In genomic region chr7:34722551-34723230, GRCm38 (mm10) we compare ENCODE assay signal across 17 mouse cellular contexts.
DNase-seq lines count a peak whose midpoint lies in the region; ATAC-seq and TF ChIP-seq lines count a peak whose summit lies in the region.
"Had no signal": no experiment of that assay in that cellular context is flagged by ENCODE, and none has a peak within 500 bp of the region (broad histone marks: within the 10 kb centered on the region; RNA-seq: fewer than 3 reads in every experiment).

No protein-coding gene starts in this region.

- H3K27me3 ChIP-seq in forebrain, embryonic 13.5 days, result no peaks in the 10 kb centered on the region
- H3K27me3 ChIP-seq in forebrain, embryonic 14.5 days (replicated peaks; ENCODE audit: control insufficient read depth, insufficient read depth, low read length), result no peaks in the 10 kb centered on the region
- H3K27me3 ChIP-seq in E14TG2a.4 (ENCODE audit: insufficient read depth, low read length), result no peaks in the 10 kb centered on the region
- no peaks in the 10 kb centered on the region for H3K27me3 ChIP-seq in hindbrain, embryonic 14.5 days (ENCODE audit: control insufficient read depth, insufficient read depth, low read length)
- H3K27me3 ChIP-seq: forebrain, embryonic 15.5 days had no signal

- no peak for DNase-seq in forebrain, embryonic 14.5 days (ENCODE audit: low spot score)
- DNase-seq in layer of hippocampus, postnatal 36 days, result peak; percentile 30 to 33
- no peak for DNase-seq in layer of hippocampus, adult 8-10 months (ENCODE audit: low spot score in 2 of 2)
- DNase-seq in hindbrain, embryonic 14.5 days (ENCODE audit: low spot score), result no peak
- DNase-seq in thymus, postnatal 4 days, result no peak
- DNase-seq in adrenal gland, adult (ENCODE audit: inconsistent age in 2 of 2, low spot score in 1 of 2), result no peak
- DNase-seq: cerebellum, adult 9-11 months; gastrocnemius, postnatal 14 days; spleen, adult 18-20 months had no signal

- ATAC-seq in forebrain, embryonic 13.5 days, result no peak
- no peak for ATAC-seq in forebrain, embryonic 14.5 days
- ATAC-seq in hindbrain, embryonic 14.5 days (ENCODE audit: low FRiP score), result no peak
- ATAC-seq: forebrain, embryonic 15.5 days; intestine, postnatal 0 days had no signal

- peaks cover 29% of the 10 kb centered on the region for H3K4me1 ChIP-seq in forebrain, embryonic 13.5 days
- H3K4me1 ChIP-seq in forebrain, embryonic 14.5 days (ENCODE audit: control insufficient read depth, insufficient read depth, low read length), result peaks cover 8% of the 10 kb centered on the region; the same call in 1 of the 2 replicates
- H3K4me1 ChIP-seq in E14TG2a.4 (replicated peaks; ENCODE audit: low read depth, low read length), result peaks cover 40% of the 10 kb centered on the region
- peaks cover 21% of the 10 kb centered on the region for H3K4me1 ChIP-seq in hindbrain, embryonic 14.5 days (replicated peaks; ENCODE audit: control insufficient read depth, insufficient read depth, low read length)

- no peak overlapping the region for H3K4me3 ChIP-seq in forebrain, embryonic 13.5 days
- no peak overlapping the region for H3K4me3 ChIP-seq in forebrain, embryonic 14.5 days (ENCODE audit: low read depth, low read length)
- peak overlapping the region; percentile 52 for H3K4me3 ChIP-seq in E14TG2a.4 (replicated peaks; ENCODE audit: low read length)
- H3K4me3 ChIP-seq in hindbrain, embryonic 14.5 days (replicated peaks; ENCODE audit: low read length), result no peak overlapping the region
- H3K4me3 ChIP-seq: embryonic facial prominence, embryonic 12.5 days; forebrain, embryonic 15.5 days had no signal

- no peak for TF ChIP-seq CTCF in E14TG2a.4 (conservative IDR thresholded peaks at IDR 0.05; ENCODE audit: low read length)

- peak overlapping the region; percentile 27; the same call in 1 of the 2 replicates for H3K9ac ChIP-seq in forebrain, embryonic 13.5 days
- no peak overlapping the region for H3K9ac ChIP-seq in forebrain, embryonic 14.5 days (ENCODE audit: low read length)
- no peak overlapping the region for H3K9ac ChIP-seq in hindbrain, embryonic 14.5 days
- H3K9ac ChIP-seq: embryonic facial prominence, embryonic 12.5 days; forebrain, embryonic 15.5 days; liver, embryonic 14.5 days had no signal

- WGBS in forebrain, embryonic 13.5 days, result 55% methylated on average over 11 of the region's 11 CpGs
- 61% methylated on average over 11 of the region's 11 CpGs for WGBS in forebrain, embryonic 14.5 days
- WGBS in hindbrain, embryonic 14.5 days, result 48% methylated on average over 11 of the region's 11 CpGs

- H3K36me3 ChIP-seq in forebrain, embryonic 13.5 days (ENCODE audit: poor library complexity, severe bottlenecking), result no peaks in the 10 kb centered on the region
- H3K36me3 ChIP-seq in forebrain, embryonic 14.5 days (ENCODE audit: control insufficient read depth, insufficient read depth, low read length), result no peaks in the 10 kb centered on the region
- H3K36me3 ChIP-seq in E14TG2a.4 (ENCODE audit: insufficient read depth, low read length), result no peaks in the 10 kb centered on the region
- H3K36me3 ChIP-seq in hindbrain, embryonic 14.5 days (replicated peaks; ENCODE audit: control insufficient read depth, insufficient read depth), result no peaks in the 10 kb centered on the region
- H3K36me3 ChIP-seq: embryonic facial prominence, embryonic 12.5 days; forebrain, embryonic 15.5 days had no signal

- H3K4me2 ChIP-seq in forebrain, embryonic 13.5 days, result no peak overlapping the region
- H3K4me2 ChIP-seq in forebrain, embryonic 14.5 days (ENCODE audit: low read length), result no peak overlapping the region
- no peak overlapping the region for H3K4me2 ChIP-seq in hindbrain, embryonic 14.5 days (replicated peaks)
- H3K4me2 ChIP-seq: embryonic facial prominence, embryonic 12.5 days; forebrain, embryonic 15.5 days had no signal

- peak overlapping the region; percentile 31 for H3K27ac ChIP-seq in forebrain, embryonic 13.5 days
- H3K27ac ChIP-seq in forebrain, embryonic 14.5 days (ENCODE audit: low read depth, low read length), result no peak overlapping the region
- peak overlapping the region; percentile 16; the same call in 1 of the 2 replicates for H3K27ac ChIP-seq in hindbrain, embryonic 14.5 days
- H3K27ac ChIP-seq: embryonic facial prominence, embryonic 12.5 days; forebrain, embryonic 15.5 days; liver, embryonic 14.5 days; macrophage; stomach, postnatal 0 days had no signal

- H3K9me3 ChIP-seq in forebrain, embryonic 13.5 days (replicated peaks), result peaks cover 6% of the 10 kb centered on the region; the same call in 1 of the 2 replicates
- no peaks in the 10 kb centered on the region for H3K9me3 ChIP-seq in forebrain, embryonic 14.5 days (replicated peaks; ENCODE audit: control insufficient read depth, low read length)
- no peaks in the 10 kb centered on the region for H3K9me3 ChIP-seq in E14TG2a.4 (ENCODE audit: low read length)
- no peaks in the 10 kb centered on the region for H3K9me3 ChIP-seq in hindbrain, embryonic 14.5 days (ENCODE audit: control insufficient read depth, low read length)
- H3K9me3 ChIP-seq: embryonic facial prominence, embryonic 12.5 days; forebrain, embryonic 15.5 days had no signal

Comparison
In these comparisons a context has a peak if more than half of its experiments do, and no peak if none do; other contexts are left out.
1. DNase-seq: peak in layer of hippocampus, postnatal 36 days (2 of 2); none in forebrain, embryonic 14.5 days (single experiment), layer of hippocampus, adult 8-10 months (0 of 2), hindbrain, embryonic 14.5 days (single experiment), thymus, postnatal 4 days (single experiment) and adrenal gland, adult (0 of 2).